Mouse (Mus musculus): Measurements from ENCODE around the gene 2010003K11Rik. TPM values are rescaled to one million over a fixed set of nuclear protein-coding genes. Genes with fewer than 3 reads are reported as not detected.

The 2010003K11Rik gene
- total RNA-seq, 2 experiments from 2014 or later = not detected

DNA sequence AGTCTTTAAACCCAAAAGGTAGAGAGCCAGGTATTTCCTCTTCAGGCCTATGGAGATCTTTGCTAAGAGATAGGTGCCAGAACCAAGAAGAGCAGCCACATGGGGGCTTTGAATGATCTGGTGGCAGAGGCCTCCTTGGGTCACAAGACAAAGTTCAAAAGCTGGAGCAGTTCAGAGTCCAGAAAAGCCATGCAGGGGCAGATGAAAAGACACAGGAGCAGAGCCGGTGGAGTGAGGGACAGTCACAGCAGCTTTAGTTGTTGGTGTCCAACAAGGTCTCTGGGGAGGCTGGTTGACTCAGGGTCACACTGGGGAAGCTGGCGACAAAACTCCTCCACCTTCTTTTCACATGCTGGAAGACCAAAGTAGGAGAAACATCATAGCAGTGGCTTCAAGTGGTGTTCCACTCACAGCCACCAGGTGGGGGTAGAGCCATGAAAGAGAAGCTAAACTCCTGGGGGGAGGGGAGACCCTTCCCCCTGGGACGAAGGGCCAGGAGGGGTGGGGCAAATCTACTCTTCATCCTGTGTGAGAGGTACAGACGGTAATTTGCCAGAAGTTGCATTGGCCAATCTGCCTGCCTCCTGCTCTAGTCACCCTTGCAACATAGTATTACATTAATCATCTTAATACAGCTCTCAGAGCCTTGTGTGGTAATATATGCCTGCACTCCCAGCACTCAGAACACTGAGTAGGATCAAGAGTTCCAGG, 965 bp downstream of the 2010003K11Rik start:
- DNase-seq (ENCODE audit: low spot score in 2 of 2) = peak; percentile 52 to 76

DNA sequence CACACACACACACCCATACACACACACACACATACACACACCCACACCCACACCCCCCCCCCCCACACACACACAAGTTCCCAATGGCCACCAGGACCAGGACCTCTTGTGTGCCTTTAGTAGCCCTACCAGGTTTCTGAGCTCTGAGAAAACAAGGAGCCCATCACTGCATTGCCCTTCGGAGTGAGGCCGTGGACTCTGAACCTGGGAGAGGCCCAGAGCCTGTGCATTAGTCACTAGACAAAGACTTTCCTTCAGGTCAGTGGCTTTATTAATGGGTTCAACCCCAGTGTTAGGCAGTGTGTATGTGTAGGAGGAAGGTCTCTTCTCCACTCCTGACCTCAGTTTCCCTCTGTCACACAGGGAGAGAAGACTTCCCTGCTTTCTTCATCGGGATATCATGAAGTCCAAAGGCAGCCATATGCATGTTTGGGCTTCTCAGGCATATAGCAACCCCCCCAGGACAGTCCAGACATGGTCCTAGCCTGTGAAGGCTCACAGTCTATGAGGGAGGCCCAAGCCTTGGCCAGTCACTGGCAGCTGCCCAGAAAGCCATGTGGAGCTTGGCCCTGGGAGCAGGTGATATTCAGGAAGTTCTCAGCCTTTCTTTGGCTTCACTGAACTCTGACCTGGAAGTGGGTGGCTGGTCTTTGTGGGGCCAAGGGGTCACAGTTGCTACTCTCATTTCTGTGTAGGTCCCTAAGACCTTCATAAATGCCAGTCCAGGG, 1.7 kb downstream of the 2010003K11Rik start:
- DNase-seq (ENCODE audit: low spot score in 2 of 2) = no peak

- DNase-seq (ENCODE audit: low spot score in 2 of 2) = no peak
Observed at GRCm38 (mm10) chr19:4495814-4496213, 2.6 kb downstream of the 2010003K11Rik start.

DNA sequence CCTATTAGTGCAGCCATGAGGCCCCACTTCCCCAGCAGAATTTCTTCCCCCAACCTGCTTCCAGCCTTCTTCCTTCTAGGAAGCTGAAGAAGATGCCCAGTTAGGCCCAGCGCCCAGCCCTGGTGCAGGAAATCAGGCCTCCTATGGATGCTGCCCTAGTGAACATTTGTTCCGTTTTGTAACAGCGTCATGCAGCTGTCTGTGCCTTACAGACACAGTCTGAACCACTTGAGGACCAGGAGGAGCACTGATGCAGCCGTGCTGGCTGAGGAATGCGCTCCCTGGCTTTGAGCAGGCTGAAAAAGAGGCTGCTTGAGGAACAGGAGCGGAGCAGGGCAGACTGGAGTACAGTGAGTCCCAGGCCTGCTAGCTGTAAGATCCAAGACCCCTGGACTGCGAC, 3.7 kb downstream of the 2010003K11Rik start:
- DNase-seq (ENCODE audit: low spot score in 2 of 2) = no peak

- no peak for DNase-seq (ENCODE audit: low spot score in 2 of 2)
Observed at GRCm38 (mm10) chr19:4492526-4493296, 5.7 kb downstream of the 2010003K11Rik start.

- DNase-seq (ENCODE audit: low spot score in 2 of 2) = no peak
Observed at GRCm38 (mm10) chr19:4491080-4491695, 7.2 kb downstream of the 2010003K11Rik start.

DNA sequence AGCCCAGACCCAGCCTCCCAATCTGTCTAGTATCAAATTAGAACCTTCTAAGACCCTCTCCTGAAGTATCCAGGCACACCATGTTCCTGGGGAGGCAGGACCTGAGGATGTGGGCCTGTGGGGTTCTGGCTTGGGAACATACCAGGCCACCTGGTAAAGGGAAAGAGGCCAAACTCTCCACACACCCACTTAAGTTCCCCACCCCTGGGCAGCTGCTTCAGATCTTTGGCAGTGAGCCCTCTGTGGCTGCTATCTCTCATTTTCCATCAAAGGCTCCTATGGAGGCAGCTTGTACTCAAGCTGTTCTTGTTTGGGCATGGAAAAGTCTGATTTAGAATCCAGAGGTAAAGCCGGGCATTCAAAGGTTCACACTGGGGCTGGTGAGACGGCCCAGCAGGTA, 10.5 kb downstream of the 2010003K11Rik start:
- no peak for DNase-seq (ENCODE audit: low spot score in 2 of 2)

GRCm38 (mm10) chr19:4485006-4485405, 13.4 kb downstream of the 2010003K11Rik start:
- DNase-seq (ENCODE audit: low spot score in 2 of 2) = no peak

GRCm38 (mm10) chr19:4482111-4482859, 16.1 kb downstream of the 2010003K11Rik start:
- DNase-seq (ENCODE audit: low spot score in 2 of 2) = no peak

- peak; percentile 53 to 65 for DNase-seq (ENCODE audit: low spot score in 2 of 2)
Observed at GRCm38 (mm10) chr19:4481326-4481725, 17.1 kb downstream of the 2010003K11Rik start.

- no peak for DNase-seq (ENCODE audit: low spot score in 2 of 2)
Observed at GRCm38 (mm10) chr19:4480041-4480440, 18.3 kb downstream of the 2010003K11Rik start.

GRCm38 (mm10) chr19:4478190-4478516, 20.2 kb downstream of the 2010003K11Rik start:
- no peak for DNase-seq (ENCODE audit: low spot score in 2 of 2)

GRCm38 (mm10) chr19:4477345-4478189, 20.8 kb downstream of the 2010003K11Rik start, which contains the start of gene Syt12:
TSS of gene Syt12 (minus strand) at chr19:4477447.
- DNase-seq (ENCODE audit: low spot score in 2 of 2) = peak; percentile 57 to 65

GRCm38 (mm10) chr19:4476601-4477257, 21.7 kb downstream of the 2010003K11Rik start:
- peak; percentile 62 to 79 for DNase-seq (ENCODE audit: low spot score in 2 of 2)

GRCm38 (mm10) chr19:4475224-4475925, 23.0 kb downstream of the 2010003K11Rik start:
- peak; percentile 38 to 39 for DNase-seq (ENCODE audit: low spot score in 2 of 2)

- no peak for DNase-seq (ENCODE audit: low spot score in 2 of 2)
Observed at GRCm38 (mm10) chr19:4474739-4475138, 23.6 kb downstream of the 2010003K11Rik start.

DNA sequence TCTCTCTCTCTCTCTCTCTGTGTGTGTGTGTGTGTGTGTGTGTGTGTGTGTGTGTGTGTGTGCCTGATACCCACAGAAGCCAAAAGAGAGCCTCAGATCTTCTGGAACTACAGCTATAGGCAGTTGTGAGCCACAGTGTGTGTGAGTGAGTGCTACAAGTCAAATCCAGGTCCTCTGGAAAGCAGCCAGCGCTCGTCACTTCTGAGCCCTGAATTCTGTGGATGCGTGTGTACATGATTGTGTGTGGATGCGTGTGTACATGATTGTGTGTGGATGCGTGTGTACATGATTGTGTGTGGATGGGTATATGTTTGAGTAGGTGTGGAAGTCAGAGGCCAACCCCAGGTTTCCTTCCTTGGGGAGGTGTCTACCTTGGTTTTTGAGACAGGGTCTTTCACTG, 24.8 kb downstream of the 2010003K11Rik start:
- DNase-seq (ENCODE audit: low spot score in 2 of 2) = no peak

- no peak for DNase-seq (ENCODE audit: low spot score in 2 of 2)
Observed at GRCm38 (mm10) chr19:4468363-4468762, 30.0 kb downstream of the 2010003K11Rik start.

DNA sequence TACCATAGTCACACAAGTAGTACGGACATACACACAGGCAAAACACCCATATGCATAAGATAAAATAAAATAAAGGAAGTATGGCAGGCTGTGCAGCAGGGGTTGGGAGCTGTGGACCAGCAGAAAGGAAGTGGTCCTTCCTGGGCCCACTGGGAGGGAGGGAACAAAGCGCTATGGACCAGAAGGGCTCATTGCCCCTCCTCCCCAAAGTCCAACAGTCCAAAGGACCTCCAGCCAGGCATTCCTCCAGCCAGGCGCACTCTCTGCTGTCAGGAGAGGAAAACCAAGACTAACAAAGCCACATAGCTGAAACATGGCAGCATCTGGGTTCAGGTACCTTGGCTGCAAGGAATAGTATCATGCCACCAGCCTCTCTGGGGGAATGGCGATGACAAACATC, 33.7 kb downstream of the 2010003K11Rik start:
- DNase-seq (ENCODE audit: low spot score in 2 of 2) = no peak

Measured in left cerebral cortex, adult 18-20 months (tissue).